Mouse (Mus musculus) heart, adult 18-20 months (tissue): ENCODE results near the gene Macrod2. TPM values are rescaled to one million over a fixed set of nuclear protein-coding genes. Genes with fewer than 3 reads are reported as not detected.

Source experiments
- DNase-seq, 2 experiments: peaks; one replicate each; pipeline ENCODE4 v3.0.0; 2021 to 2022; ENCODE audit warnings: mixed read lengths in 1 of 2
- total RNA-seq, 2 experiments: library from RNA; stranded (reverse); gene quantifications; 2 replicates each; pipeline ENCODE4 v1.2.3; 2021

The Macrod2 gene
- total RNA-seq, 2 experiments from 2014 or later = 7.2 to 8.3 TPM

GRCm38 (mm10) chr2:140570874-140571273 lies 175.8 kb downstream of the Macrod2 start:
- no peak for DNase-seq

GRCm38 (mm10) chr2:140592537-140593261 lies 197.6 kb downstream of the Macrod2 start:
- DNase-seq = no peak

- DNase-seq = no peak
Measured at GRCm38 (mm10) chr2:140596906-140597305, 201.8 kb downstream of the Macrod2 start.

GRCm38 (mm10) chr2:140615451-140615850 lies 220.3 kb downstream of the Macrod2 start:
- DNase-seq = no peak

GRCm38 (mm10) chr2:140621730-140622337 lies 226.7 kb downstream of the Macrod2 start:
- no peak for DNase-seq

GRCm38 (mm10) chr2:140653481-140653880 lies 258.4 kb downstream of the Macrod2 start:
- DNase-seq = no peak

- DNase-seq = no peak
Measured at GRCm38 (mm10) chr2:140653978-140654377, 258.9 kb downstream of the Macrod2 start.

- DNase-seq = no peak
Measured at GRCm38 (mm10) chr2:140662673-140663072, 267.6 kb downstream of the Macrod2 start.

GRCm38 (mm10) chr2:140664381-140664780 lies 269.3 kb downstream of the Macrod2 start:
- no peak for DNase-seq

- no peak for DNase-seq
Measured at GRCm38 (mm10) chr2:140666846-140667245, 271.7 kb downstream of the Macrod2 start.

- no peak for DNase-seq
Measured at GRCm38 (mm10) chr2:140667261-140668047, 272.3 kb downstream of the Macrod2 start.

GRCm38 (mm10) chr2:140668311-140668710 lies 273.2 kb downstream of the Macrod2 start:
- DNase-seq = peak; percentile 22 to 29

- no peak for DNase-seq
Measured at GRCm38 (mm10) chr2:140669081-140669480, 274.0 kb downstream of the Macrod2 start.

- DNase-seq = no peak
Measured at GRCm38 (mm10) chr2:140669786-140670185, 274.7 kb downstream of the Macrod2 start.

- DNase-seq = peak in 1 of 2 experiments; percentile 1
Measured at GRCm38 (mm10) chr2:140670457-140670856, 275.3 kb downstream of the Macrod2 start.

GRCm38 (mm10) chr2:140670963-140671702 lies 276.0 kb downstream of the Macrod2 start, which contains the start of gene Flrt3:
Gene Flrt3, minus strand, starts transcription at chr2:140671469.
- DNase-seq = peak; percentile 75 to 76

- DNase-seq = no peak
Measured at GRCm38 (mm10) chr2:140673466-140673865, 278.4 kb downstream of the Macrod2 start.

GRCm38 (mm10) chr2:140676728-140677127 lies 281.6 kb downstream of the Macrod2 start:
- DNase-seq = no peak

GRCm38 (mm10) chr2:140690906-140691305 lies 295.8 kb downstream of the Macrod2 start:
- no peak for DNase-seq

- DNase-seq = no peak
Measured at GRCm38 (mm10) chr2:140691403-140691802, 296.3 kb downstream of the Macrod2 start.

- DNase-seq = no peak
Measured at GRCm38 (mm10) chr2:140692461-140692860, 297.4 kb downstream of the Macrod2 start.

- DNase-seq = no peak
Measured at GRCm38 (mm10) chr2:140693845-140694244, 298.7 kb downstream of the Macrod2 start.
